Mouse (Mus musculus): Measurements from ENCODE around the gene Dnajc1. TPM values are rescaled to one million over a fixed set of nuclear protein-coding genes. Genes with fewer than 3 reads are reported as not detected.

Dnajc1 gene
- total RNA-seq (2021): 10 to 100 TPM; 30.4 to 39.1 TPM
- long read RNA-seq, experiment 1, full-length matches to known transcripts: 24 of 27 reads
- long read RNA-seq, experiment 1, partial matches to known transcripts: 1 of 27 reads
- long read RNA-seq, experiment 1, other reads (novel, unspliced or antisense): 2 of 27 reads
- long read RNA-seq, experiment 2, full-length matches to known transcripts: 74 of 97 reads
- long read RNA-seq, experiment 2, partial matches to known transcripts: 16 of 97 reads
- long read RNA-seq, experiment 2, other reads (novel, unspliced or antisense): 7 of 97 reads

DNA sequence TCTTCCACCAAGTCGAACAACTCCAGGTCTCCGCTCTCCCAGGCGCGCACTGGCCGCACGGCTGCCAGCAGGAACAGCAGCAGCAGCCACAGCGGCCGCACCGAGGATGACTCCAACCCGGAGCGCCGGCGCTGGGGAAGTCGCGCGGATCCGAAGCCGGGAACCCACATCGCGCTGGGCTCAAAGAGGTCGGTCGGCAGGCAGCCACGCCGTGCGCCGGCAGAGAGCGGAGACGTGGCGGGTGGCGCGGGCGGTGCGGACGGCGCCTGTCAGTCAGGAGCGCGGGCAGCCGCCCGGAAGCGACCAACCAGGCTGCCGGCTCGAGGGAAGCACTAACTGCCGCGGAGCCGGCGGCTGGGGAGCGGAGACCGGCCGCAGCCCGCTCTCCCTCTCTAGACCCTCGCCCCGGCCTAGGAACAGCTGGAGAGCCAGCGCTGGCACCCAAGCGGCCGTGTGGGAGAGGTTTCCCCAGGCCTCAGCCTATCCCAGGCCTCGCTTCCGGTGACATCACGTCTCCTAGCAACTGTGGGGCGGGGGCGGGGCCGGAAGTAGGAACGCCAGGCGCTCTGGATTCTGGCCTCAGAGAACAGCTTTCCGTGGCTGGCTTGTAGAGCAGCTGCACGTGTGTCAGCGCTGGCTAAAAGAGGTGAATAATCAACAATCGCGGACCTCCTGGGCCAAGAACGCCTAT, at the start of gene Dnajc1:
Gene Dnajc1, minus strand, starts transcription at position 500 of the 691 bp plus-strand sequence.
- DNase-seq (ENCODE audit: low spot score in 2 of 2): peak; percentile 79 to 80

- no peak for DNase-seq (ENCODE audit: low spot score in 2 of 2)
These were observed 49.2 kb upstream of the Dnajc1 start for GRCm38 (mm10) chr2:18441871-18442270.

- DNase-seq (ENCODE audit: low spot score in 2 of 2): no peak
These were observed 22.6 kb upstream of the Dnajc1 start for GRCm38 (mm10) chr2:18415242-18415641.

DNA sequence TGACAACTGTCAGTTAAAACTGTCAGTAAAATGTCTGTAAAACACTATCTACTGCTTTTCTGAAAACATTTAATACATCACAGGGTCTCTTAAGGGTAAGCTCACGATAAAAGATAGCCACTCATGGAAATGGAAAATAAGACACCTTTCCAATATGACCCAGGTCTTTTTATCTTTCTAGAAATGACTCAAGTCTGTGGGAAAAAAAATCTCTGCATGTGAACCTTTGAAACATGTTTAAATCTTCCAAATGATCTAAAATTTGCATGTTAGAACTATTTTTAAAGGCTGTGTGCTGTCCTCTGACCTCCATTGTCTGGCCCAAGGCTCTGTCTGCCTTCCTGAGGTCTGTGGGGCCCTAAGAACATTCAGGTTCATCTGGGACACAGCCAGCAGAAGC, 11.0 kb upstream of the Dnajc1 start:
- no peak for DNase-seq (ENCODE audit: low spot score in 2 of 2)

GRCm38 (mm10) chr2:18401771-18402170, 9.1 kb upstream of the Dnajc1 start:
- no peak for DNase-seq (ENCODE audit: low spot score in 2 of 2)

- DNase-seq (ENCODE audit: low spot score in 2 of 2): no peak
These were observed 441 bp upstream of the Dnajc1 start for GRCm38 (mm10) chr2:18393022-18393519.

DNA sequence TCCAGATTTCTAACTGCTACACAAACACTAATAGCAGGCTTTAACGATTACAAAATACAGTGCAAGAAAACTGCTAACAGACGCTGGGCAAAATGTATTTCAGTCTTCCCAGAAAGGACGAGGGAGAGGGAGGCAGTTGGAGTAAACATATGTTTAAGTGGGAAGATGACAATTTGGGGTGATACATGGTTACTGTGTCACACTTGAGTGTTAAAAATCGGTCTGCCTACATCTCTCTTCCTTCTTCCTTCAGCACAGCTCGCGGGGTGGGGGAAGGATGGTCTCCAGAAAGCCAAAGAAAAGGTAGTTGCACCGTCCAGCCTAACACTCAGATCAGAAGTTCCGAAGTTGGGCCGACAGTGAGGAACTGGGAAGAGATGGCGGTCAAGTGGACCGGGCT, 769 bp downstream of the Dnajc1 start:
- no peak for DNase-seq (ENCODE audit: low spot score in 2 of 2)

- no peak for DNase-seq (ENCODE audit: low spot score in 2 of 2)
These were observed 3.0 kb downstream of the Dnajc1 start for GRCm38 (mm10) chr2:18389631-18390030.

GRCm38 (mm10) chr2:18381662-18382061, 11.0 kb downstream of the Dnajc1 start:
- DNase-seq (ENCODE audit: low spot score in 2 of 2): no peak

- DNase-seq (ENCODE audit: low spot score in 2 of 2): no peak
These were observed 20.0 kb downstream of the Dnajc1 start for GRCm38 (mm10) chr2:18372400-18373182.

GRCm38 (mm10) chr2:18370794-18371498, 21.7 kb downstream of the Dnajc1 start:
- no peak for DNase-seq (ENCODE audit: low spot score in 2 of 2)

DNA sequence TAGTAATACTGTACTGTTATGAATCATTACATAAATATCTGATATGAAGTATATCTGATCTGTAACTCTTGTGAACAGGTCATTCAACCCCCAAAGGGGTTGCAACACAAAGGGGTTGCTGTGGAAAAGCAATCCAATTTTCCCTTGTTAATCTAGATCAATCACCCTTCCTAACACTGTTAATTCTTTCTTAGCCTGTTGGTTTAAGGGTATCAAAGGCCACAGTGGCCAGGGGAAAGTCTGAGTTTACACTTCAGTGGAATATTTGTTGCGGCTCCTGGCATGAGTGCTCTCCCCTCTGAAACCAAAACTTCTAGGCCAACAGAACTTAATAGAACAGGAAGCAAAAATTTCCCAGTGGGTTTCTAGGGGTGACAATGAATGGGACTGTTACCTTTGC, 28.2 kb downstream of the Dnajc1 start:
- DNase-seq (ENCODE audit: low spot score in 2 of 2): no peak

DNA sequence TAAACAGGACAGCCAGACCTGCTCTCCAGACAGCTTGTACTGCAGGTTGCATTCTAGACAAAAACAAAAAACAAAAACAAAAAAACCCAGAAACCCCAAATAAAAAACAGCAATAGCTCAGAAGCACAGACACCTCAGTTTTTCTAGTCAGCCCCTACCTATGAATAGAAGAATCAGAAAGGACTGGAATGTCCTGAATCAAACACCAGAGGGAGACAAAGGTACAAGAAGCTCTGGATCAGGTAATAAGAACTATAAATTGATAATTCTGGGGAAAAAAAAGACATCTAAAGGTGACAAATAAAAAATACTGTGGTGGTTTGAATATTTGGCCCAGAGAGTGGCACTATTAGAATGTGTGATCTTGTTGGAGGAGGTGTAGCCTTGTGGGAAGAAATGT, 37.3 kb downstream of the Dnajc1 start:
- no peak for DNase-seq (ENCODE audit: low spot score in 2 of 2)

DNA sequence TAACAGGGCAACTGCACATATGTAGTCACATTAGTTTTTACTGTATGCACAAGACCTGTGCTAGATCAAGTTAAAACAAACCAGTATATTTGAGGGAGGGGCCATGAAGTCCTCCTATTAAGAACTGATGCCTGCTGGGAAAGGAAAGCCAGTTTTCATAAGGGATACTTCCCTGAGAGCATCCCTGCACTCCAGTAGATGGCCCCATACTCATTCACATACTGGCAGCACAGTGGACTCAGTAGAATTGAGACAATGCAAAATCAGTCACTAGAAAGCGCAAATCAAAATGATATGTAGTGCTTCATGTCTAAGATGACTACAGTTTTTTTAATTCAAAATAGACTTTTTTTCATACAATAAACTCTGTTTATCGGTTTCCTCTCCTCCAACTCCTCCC, 40.0 kb downstream of the Dnajc1 start:
- no peak for DNase-seq (ENCODE audit: low spot score in 2 of 2)

DNA sequence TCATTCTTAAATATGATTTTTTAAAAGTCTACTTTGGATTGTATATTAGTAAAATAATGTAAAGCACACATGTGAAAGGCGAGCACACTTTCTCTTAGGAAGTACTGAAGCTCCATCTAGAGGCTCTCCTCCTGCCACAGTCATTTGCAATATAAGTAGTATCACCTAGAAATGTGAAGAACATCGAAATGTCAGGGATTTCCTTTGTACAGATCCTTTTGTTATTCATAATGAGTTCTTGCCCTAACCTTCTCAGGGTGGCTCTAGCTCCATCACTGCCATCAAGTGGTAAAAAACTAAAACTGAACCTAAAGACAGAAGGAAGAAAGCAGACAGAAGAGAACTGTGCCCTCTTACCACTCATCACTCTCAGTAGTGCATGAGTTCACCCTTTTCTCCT, 49.2 kb downstream of the Dnajc1 start:
- no peak for DNase-seq (ENCODE audit: low spot score in 2 of 2)

GRCm38 (mm10) chr2:18318671-18319070, 74.0 kb downstream of the Dnajc1 start:
- no peak for DNase-seq (ENCODE audit: low spot score in 2 of 2)

GRCm38 (mm10) chr2:18317503-18318281, 74.9 kb downstream of the Dnajc1 start:
- no peak for DNase-seq (ENCODE audit: low spot score in 2 of 2)

DNA sequence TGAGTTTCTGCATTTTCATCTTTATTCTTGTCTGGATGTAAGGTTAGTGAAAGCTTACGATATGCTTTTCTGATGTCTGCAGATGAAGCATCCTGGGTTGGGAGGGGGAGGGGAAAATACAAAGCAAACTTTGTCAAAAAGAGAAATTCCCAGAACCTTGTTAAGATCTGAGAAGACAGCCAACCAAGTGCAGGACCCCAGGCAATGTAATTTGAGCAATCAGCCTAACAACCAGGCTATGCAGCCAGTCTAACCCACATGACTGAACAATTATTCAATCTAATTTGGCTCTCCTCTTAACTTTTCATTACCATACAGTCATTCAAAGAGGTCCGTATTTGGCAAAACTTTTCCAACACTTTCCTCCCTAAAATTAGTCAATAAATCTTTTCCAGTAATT, 75.7 kb downstream of the Dnajc1 start:
- no peak for DNase-seq (ENCODE audit: low spot score in 2 of 2)

DNA sequence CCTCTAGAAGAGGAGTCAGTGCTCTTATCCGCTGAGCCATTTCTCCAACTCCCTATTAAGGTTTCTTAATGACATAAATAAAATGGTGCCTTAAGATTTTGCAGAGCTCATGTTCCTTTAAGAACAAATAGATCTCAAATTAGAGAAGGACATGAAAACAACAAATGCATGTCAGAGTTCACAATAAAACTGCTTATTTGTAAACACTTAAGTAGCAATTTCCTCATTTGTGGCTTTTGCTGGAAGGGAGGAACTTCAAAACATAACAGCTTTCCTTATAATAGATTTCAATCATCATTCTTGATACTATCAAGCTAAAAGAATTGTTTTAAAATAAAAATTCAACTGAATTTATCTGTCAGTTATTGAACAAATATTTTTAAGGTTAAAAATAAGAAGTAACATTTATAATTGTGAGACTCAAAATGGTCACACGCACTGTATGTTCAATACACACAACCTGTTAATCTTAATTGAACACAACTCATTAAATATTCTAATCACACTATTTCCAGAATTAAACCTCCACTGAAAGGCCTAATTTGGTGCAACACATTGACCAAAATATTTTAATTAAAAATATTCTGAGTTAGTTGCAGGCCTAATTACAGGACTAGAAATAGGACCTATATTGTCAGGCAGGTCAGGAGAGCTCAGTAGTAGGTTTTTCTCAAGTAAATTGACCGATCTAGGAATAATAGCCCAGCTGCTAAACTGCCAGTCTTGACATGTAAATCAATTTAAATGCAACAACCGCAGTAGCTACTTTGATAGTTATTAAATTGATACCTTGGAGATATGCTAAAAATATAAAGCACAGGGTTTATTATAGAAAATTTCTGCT, 82.1 kb downstream of the Dnajc1 start:
- DNase-seq (ENCODE audit: low spot score in 2 of 2): no peak
